Mouse (Mus musculus): ENCODE data around the gene Ift140. TPM values are rescaled to one million over a fixed set of nuclear protein-coding genes. Genes with fewer than 3 reads are reported as not detected.

Gene Ift140
- polyA plus RNA-seq (2015; fragmentation: Nextera tagmentation; extraction: Ambion mirVana): 145 and 146 TPM in 2 replicates

GRCm38 (mm10) chr17:25015655-25016291 is at the start of gene Ift140, which contains the start of gene Cramp1l:
Ift140 (plus strand) TSS chr17:25016085.
Cramp1l (minus strand) TSS chr17:25015788.
- H3K9ac ChIP-seq (ENCODE audit: low read depth, low read length): peak within 1 kb of the TSS; percentile 95
- H3K27me3 ChIP-seq (ENCODE audit: control insufficient read depth, insufficient read depth, low read depth, low read length): no peaks in the 10 kb centered on the region
- H3K4me1 ChIP-seq (ENCODE audit: control insufficient read depth, low read depth, low read length): peaks cover 15% of the 10 kb centered on the region
- peak within 1 kb of the TSS; percentile 96 for H3K4me3 ChIP-seq (ENCODE audit: low read depth, low read length)
- peaks cover 16% of the 10 kb centered on the region for H3K36me3 ChIP-seq (ENCODE audit: control insufficient read depth, insufficient read depth)
- peak within 1 kb of the TSS; percentile 94 for H3K27ac ChIP-seq (ENCODE audit: low read length)
- ATAC-seq (ENCODE audit: low read depth): peak; percentile 94
- H3K9me3 ChIP-seq (replicated peaks; ENCODE audit: control insufficient read depth, low read length): no peaks in the 10 kb centered on the region
- peak within 1 kb of the TSS; percentile 95 for H3K4me2 ChIP-seq (ENCODE audit: low read depth, low read length)
- WGBS (ENCODE audit: insufficient replicate concordance): under 1% methylated on average over 62 of the region's 62 CpGs

- Histone ChIP-seq H3K27ac (ENCODE audit: low read length) (no peak overlapping the region), H3K27me3 (ENCODE audit: control insufficient read depth, insufficient read depth, low read depth, low read length) (no peaks in the 10 kb centered on the region), H3K9me3 (replicated peaks; ENCODE audit: control insufficient read depth, low read length) (no peaks in the 10 kb centered on the region), H3K4me3 (ENCODE audit: low read depth, low read length) (no peak overlapping the region), H3K9ac (ENCODE audit: low read depth, low read length) (no peak overlapping the region), H3K4me1 (ENCODE audit: control insufficient read depth, low read depth, low read length) (no peaks in the 10 kb centered on the region), H3K36me3 (ENCODE audit: control insufficient read depth, insufficient read depth) (peaks cover 81% of the 10 kb centered on the region), H3K4me2 (ENCODE audit: low read depth, low read length) (no peak overlapping the region)
- ATAC-seq (ENCODE audit: low read depth): no peak
- WGBS (ENCODE audit: insufficient replicate concordance): 96% methylated on average over 6 of the region's 6 CpGs
Measured at GRCm38 (mm10) chr17:24987221-24987620, 28.7 kb upstream of the Ift140 start.

GRCm38 (mm10) chr17:24994721-24995120 is 21.2 kb upstream of the Ift140 start:
- H3K27ac ChIP-seq (ENCODE audit: low read length): no peak overlapping the region
- 92% methylated on average over 6 of the region's 6 CpGs for WGBS (ENCODE audit: insufficient replicate concordance)
- no peak overlapping the region for H3K9ac ChIP-seq (ENCODE audit: low read depth, low read length)
- no peaks in the 10 kb centered on the region for H3K27me3 ChIP-seq (ENCODE audit: control insufficient read depth, insufficient read depth, low read depth, low read length)
- H3K4me1 ChIP-seq (ENCODE audit: control insufficient read depth, low read depth, low read length): no peaks in the 10 kb centered on the region
- H3K9me3 ChIP-seq (replicated peaks; ENCODE audit: control insufficient read depth, low read length): no peaks in the 10 kb centered on the region
- peaks cover 85% of the 10 kb centered on the region for H3K36me3 ChIP-seq (ENCODE audit: control insufficient read depth, insufficient read depth)
- no peak overlapping the region for H3K4me2 ChIP-seq (ENCODE audit: low read depth, low read length)
- no peak overlapping the region for H3K4me3 ChIP-seq (ENCODE audit: low read depth, low read length)
- ATAC-seq (ENCODE audit: low read depth): no peak

GRCm38 (mm10) chr17:25005102-25005501 is 10.8 kb upstream of the Ift140 start:
- Histone ChIP-seq H3K9ac (ENCODE audit: low read depth, low read length) (no peak overlapping the region), H3K27me3 (ENCODE audit: control insufficient read depth, insufficient read depth, low read depth, low read length) (no peaks in the 10 kb centered on the region), H3K4me2 (ENCODE audit: low read depth, low read length) (no peak overlapping the region), H3K9me3 (replicated peaks; ENCODE audit: control insufficient read depth, low read length) (no peaks in the 10 kb centered on the region), H3K27ac (ENCODE audit: low read length) (no peak overlapping the region), H3K4me1 (ENCODE audit: control insufficient read depth, low read depth, low read length) (no peaks in the 10 kb centered on the region), H3K4me3 (ENCODE audit: low read depth, low read length) (no peak overlapping the region), H3K36me3 (ENCODE audit: control insufficient read depth, insufficient read depth) (peaks cover 40% of the 10 kb centered on the region)
- WGBS (ENCODE audit: insufficient replicate concordance): 94% methylated on average over 3 of the region's 3 CpGs
- ATAC-seq (ENCODE audit: low read depth): no peak

GRCm38 (mm10) chr17:25007480-25007879 is 8.4 kb upstream of the Ift140 start:
- H3K36me3 ChIP-seq (ENCODE audit: control insufficient read depth, insufficient read depth): peaks cover 53% of the 10 kb centered on the region

GRCm38 (mm10) chr17:25013606-25014501 is 2.0 kb upstream of the Ift140 start:
- WGBS (ENCODE audit: insufficient replicate concordance): under 1% methylated on average over 81 of the region's 81 CpGs
- Histone ChIP-seq H3K27ac (ENCODE audit: low read length) (peak overlapping the region; percentile 93), H3K9me3 (replicated peaks; ENCODE audit: control insufficient read depth, low read length) (no peaks in the 10 kb centered on the region)

More at GRCm38 (mm10) chr17:25007480-25007879, 8.4 kb upstream of the Ift140 start:
- ATAC-seq (ENCODE audit: low read depth): no peak
- H3K4me3 ChIP-seq (ENCODE audit: low read depth, low read length): no peak overlapping the region
- no peak overlapping the region for H3K9ac ChIP-seq (ENCODE audit: low read depth, low read length)
- H3K4me2 ChIP-seq (ENCODE audit: low read depth, low read length): no peak overlapping the region
- H3K27me3 ChIP-seq (ENCODE audit: control insufficient read depth, insufficient read depth, low read depth, low read length): no peaks in the 10 kb centered on the region
- peaks cover 4% of the 10 kb centered on the region; the same call in 1 of the 2 replicates for H3K4me1 ChIP-seq (ENCODE audit: control insufficient read depth, low read depth, low read length)
- H3K27ac ChIP-seq (ENCODE audit: low read length): no peak overlapping the region
- H3K9me3 ChIP-seq (replicated peaks; ENCODE audit: control insufficient read depth, low read length): no peaks in the 10 kb centered on the region

GRCm38 (mm10) chr17:25014841-25015570 is 879 bp upstream of the Ift140 start:
- Histone ChIP-seq H3K36me3 (ENCODE audit: control insufficient read depth, insufficient read depth) (peaks cover 22% of the 10 kb centered on the region), H3K4me1 (ENCODE audit: control insufficient read depth, low read depth, low read length) (peaks cover 15% of the 10 kb centered on the region), H3K27ac (ENCODE audit: low read length) (peak overlapping the region; percentile 93), H3K27me3 (ENCODE audit: control insufficient read depth, insufficient read depth, low read depth, low read length) (no peaks in the 10 kb centered on the region), H3K9me3 (replicated peaks; ENCODE audit: control insufficient read depth, low read length) (no peaks in the 10 kb centered on the region), H3K4me3 (ENCODE audit: low read depth, low read length) (peak overlapping the region; percentile 96), H3K9ac (ENCODE audit: low read depth, low read length) (peak overlapping the region; percentile 95), H3K4me2 (ENCODE audit: low read depth, low read length) (peak overlapping the region; percentile 60)
- no peak for ATAC-seq (ENCODE audit: low read depth)
- WGBS (ENCODE audit: insufficient replicate concordance): 0% methylated on average over 39 of the region's 39 CpGs

More at GRCm38 (mm10) chr17:25013606-25014501, 2.0 kb upstream of the Ift140 start:
- peaks cover 22% of the 10 kb centered on the region for H3K36me3 ChIP-seq (ENCODE audit: control insufficient read depth, insufficient read depth)
- peaks cover 15% of the 10 kb centered on the region for H3K4me1 ChIP-seq (ENCODE audit: control insufficient read depth, low read depth, low read length)
- H3K9ac ChIP-seq (ENCODE audit: low read depth, low read length): peak overlapping the region; percentile 95
- no peak for ATAC-seq (ENCODE audit: low read depth)
- peak overlapping the region; percentile 60 for H3K4me2 ChIP-seq (ENCODE audit: low read depth, low read length)
- H3K4me3 ChIP-seq (ENCODE audit: low read depth, low read length): peak overlapping the region; percentile 96
- no peaks in the 10 kb centered on the region for H3K27me3 ChIP-seq (ENCODE audit: control insufficient read depth, insufficient read depth, low read depth, low read length)

GRCm38 (mm10) chr17:25016292-25017132 is 627 bp downstream of the Ift140 start:
- WGBS (ENCODE audit: insufficient replicate concordance): under 1% methylated on average over 55 of the region's 55 CpGs
- peak; percentile 78 for ATAC-seq (ENCODE audit: low read depth)
- H3K4me1 ChIP-seq (ENCODE audit: control insufficient read depth, low read depth, low read length): peaks cover 15% of the 10 kb centered on the region

More at GRCm38 (mm10) chr17:25016292-25017132, 627 bp downstream of the Ift140 start:
- H3K27ac ChIP-seq (ENCODE audit: low read length): peak overlapping the region; percentile 94
- no peaks in the 10 kb centered on the region for H3K9me3 ChIP-seq (replicated peaks; ENCODE audit: control insufficient read depth, low read length)
- no peaks in the 10 kb centered on the region for H3K27me3 ChIP-seq (ENCODE audit: control insufficient read depth, insufficient read depth, low read depth, low read length)
- H3K4me2 ChIP-seq (ENCODE audit: low read depth, low read length): peak overlapping the region; percentile 95
- H3K9ac ChIP-seq (ENCODE audit: low read depth, low read length): peak overlapping the region; percentile 78
- H3K4me3 ChIP-seq (ENCODE audit: low read depth, low read length): peak overlapping the region; percentile 96
- H3K36me3 ChIP-seq (ENCODE audit: control insufficient read depth, insufficient read depth): peaks cover 9% of the 10 kb centered on the region
